Mouse (Mus musculus) MEL-GATA-1-ER (cell line): Measurements from ENCODE around the gene Mxd3.

Experiments used
- DNase-seq: peaks from one replicate; pipeline ENCODE4 v3.0.0-alpha.2; 2012; ENCODE audit warnings: low read depth; ENCODE audit errors: extremely low read depth

The Mxd3 gene

GRCm38 (mm10) chr13:55332331-55332730 lies 2.7 kb upstream of the Mxd3 start:
- no peak for DNase-seq

GRCm38 (mm10) chr13:55330567-55331400 lies 1.2 kb upstream of the Mxd3 start:
- DNase-seq = no peak

GRCm38 (mm10) chr13:55329109-55329682 lies 427 bp downstream of the Mxd3 start:
- DNase-seq = no peak

- no peak for DNase-seq
Observed at GRCm38 (mm10) chr13:55328641-55329040, 982 bp downstream of the Mxd3 start.

- no peak for DNase-seq
Observed at GRCm38 (mm10) chr13:55328171-55328570, 1.5 kb downstream of the Mxd3 start.

- DNase-seq = peak; percentile 87
Observed at GRCm38 (mm10) chr13:55327633-55328032, 2.0 kb downstream of the Mxd3 start.

- DNase-seq = no peak
Observed at GRCm38 (mm10) chr13:55327169-55327568, 2.5 kb downstream of the Mxd3 start.

GRCm38 (mm10) chr13:55325596-55325995 lies 4.0 kb downstream of the Mxd3 start:
- no peak for DNase-seq

GRCm38 (mm10) chr13:55322130-55322825 lies 7.3 kb downstream of the Mxd3 start:
- no peak for DNase-seq

- DNase-seq = peak; percentile 79
Observed at GRCm38 (mm10) chr13:55321434-55322129, 8.0 kb downstream of the Mxd3 start, which contains the start of gene Rab24. Rab24 (minus strand) TSS chr13:55321946.

GRCm38 (mm10) chr13:55319931-55320533 lies 9.6 kb downstream of the Mxd3 start, which contains the start of gene Prelid1:
Prelid1 (plus strand) TSS chr13:55320500.
- DNase-seq = no peak

- no peak for DNase-seq
Observed at GRCm38 (mm10) chr13:55318351-55318750, 11.3 kb downstream of the Mxd3 start.

- no peak for DNase-seq
Observed at GRCm38 (mm10) chr13:55314891-55315412, 14.7 kb downstream of the Mxd3 start.

GRCm38 (mm10) chr13:55313051-55313450 lies 16.6 kb downstream of the Mxd3 start:
- no peak for DNase-seq

- DNase-seq = no peak
Observed at GRCm38 (mm10) chr13:55312028-55312630, 17.5 kb downstream of the Mxd3 start.

- no peak for DNase-seq
Observed at GRCm38 (mm10) chr13:55300913-55301312, 28.7 kb downstream of the Mxd3 start.

- DNase-seq = no peak
Observed at GRCm38 (mm10) chr13:55296760-55297159, 32.9 kb downstream of the Mxd3 start.

- no peak for DNase-seq
Observed at GRCm38 (mm10) chr13:55288854-55289253, 40.8 kb downstream of the Mxd3 start.

GRCm38 (mm10) chr13:55277646-55278045 lies 52.0 kb downstream of the Mxd3 start:
- DNase-seq = peak; percentile 17

- DNase-seq = no peak
Observed at GRCm38 (mm10) chr13:55277203-55277602, 52.4 kb downstream of the Mxd3 start.
